17 mouse cellular contexts compared by ENCODE assay signal in genomic region chr1:40783450-40783849, GRCm38 (mm10). TPM values are rescaled to one million over a fixed set of nuclear protein-coding genes. Genes with fewer than 3 reads are reported as not detected.
"Had no signal": no experiment of that assay in that cellular context is flagged by ENCODE, and none has a peak within 500 bp of the region (broad histone marks: within the 10 kb centered on the region; RNA-seq: fewer than 3 reads in every experiment).

No protein-coding gene starts in this region.

- H3K4me1 ChIP-seq: neural tube, embryonic 15.5 days; stomach, embryonic 15.5 days had no signal

- H3K4me2 ChIP-seq: neural tube, embryonic 15.5 days; stomach, embryonic 15.5 days had no signal

- H3K9ac ChIP-seq: neural tube, embryonic 15.5 days; stomach, embryonic 15.5 days had no signal

- DNase-seq: retina, postnatal 1 day; right cerebral cortex, adult 18-20 months; right cerebral cortex, postnatal 14 days; right cerebral cortex, postnatal 25 days; right cerebral cortex, postnatal 4 days; spleen, adult 18-20 months; thymus, adult 18-20 months; thymus, adult 2 months; thymus, postnatal 14 days; thymus, postnatal 25 days; thymus, postnatal 36 days; thymus, postnatal 4 days had no signal

- H3K4me3 ChIP-seq: neural tube, embryonic 15.5 days; stomach, embryonic 15.5 days had no signal

- H3K9me3 ChIP-seq: stomach, embryonic 15.5 days had no signal

- H3K27ac ChIP-seq: neural tube, embryonic 15.5 days; stomach, embryonic 15.5 days; stomach, postnatal 0 days had no signal

- H3K27me3 ChIP-seq: neural tube, embryonic 15.5 days; stomach, embryonic 15.5 days had no signal

RNA-seq across cellular contexts. Expression of gene Tmem182, which starts 22.0 kb away (rescaled TPM):
- polyA plus RNA-seq: small intestine, adult 2 months; stomach, embryonic 14.5 days had no signal
